In the genomic region with DNA sequence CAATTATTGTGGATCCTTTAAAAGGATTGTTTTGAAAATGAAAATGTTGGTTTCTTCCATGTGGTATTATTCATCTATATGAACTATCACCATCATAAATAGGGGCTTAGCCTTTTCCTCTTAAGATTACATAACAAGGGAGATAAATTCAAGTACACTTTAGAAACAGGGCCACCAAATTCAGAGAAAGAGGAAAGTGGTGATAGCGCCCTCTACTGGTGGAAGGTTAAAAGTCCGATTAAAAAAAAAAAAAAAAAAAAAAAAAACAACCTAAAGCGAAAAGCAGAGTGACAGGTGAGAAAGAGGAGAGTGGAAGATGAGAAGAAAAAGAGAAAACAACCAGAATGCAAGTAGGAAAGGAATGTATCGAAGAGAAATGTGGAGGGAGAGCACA, we compare ENCODE assay signal across 8 mouse cellular contexts.
DNase-seq lines count a peak whose midpoint lies in the region; ATAC-seq and TF ChIP-seq lines count a peak whose summit lies in the region.

No protein-coding gene starts in this region.

- WGBS in forebrain, postnatal 0 days: 4% methylated on average over 4 of the region's 4 CpGs
- 3% methylated on average over 4 of the region's 4 CpGs for WGBS in forebrain, embryonic 15.5 days
- 3% methylated on average over 4 of the region's 4 CpGs for WGBS in midbrain, postnatal 0 days
- 16% methylated on average over 4 of the region's 4 CpGs for WGBS in midbrain, embryonic 11.5 days

- H3K27me3 ChIP-seq in forebrain, postnatal 0 days (ENCODE audit: insufficient read depth, low read length): no peaks in the 10 kb centered on the region
- H3K27me3 ChIP-seq in forebrain, embryonic 15.5 days: no peaks in the 10 kb centered on the region
- no peaks in the 10 kb centered on the region for H3K27me3 ChIP-seq in midbrain, postnatal 0 days (ENCODE audit: insufficient read depth, low read length)
- H3K27me3 ChIP-seq in midbrain, embryonic 11.5 days (ENCODE audit: control insufficient read depth, insufficient read depth, low read length): no peaks in the 10 kb centered on the region

- H3K9ac ChIP-seq in forebrain, postnatal 0 days: no peak overlapping the region
- H3K9ac ChIP-seq in forebrain, embryonic 15.5 days (replicated peaks): no peak overlapping the region
- no peak overlapping the region for H3K9ac ChIP-seq in midbrain, postnatal 0 days (replicated peaks; ENCODE audit: low read length, poor library complexity, severe bottlenecking)
- no peak overlapping the region for H3K9ac ChIP-seq in midbrain, embryonic 11.5 days (ENCODE audit: low read length)

- H3K36me3 ChIP-seq in forebrain, postnatal 0 days (ENCODE audit: insufficient read depth): no peaks in the 10 kb centered on the region
- no peaks in the 10 kb centered on the region for H3K36me3 ChIP-seq in forebrain, embryonic 15.5 days
- no peaks in the 10 kb centered on the region for H3K36me3 ChIP-seq in midbrain, postnatal 0 days (ENCODE audit: insufficient read depth, low read length)
- H3K36me3 ChIP-seq in midbrain, embryonic 11.5 days (ENCODE audit: control insufficient read depth, insufficient read depth, low read length): no peaks in the 10 kb centered on the region

- peak; percentile 78 for TF ChIP-seq CTCF in forebrain, postnatal 0 days (IDR thresholded peaks at IDR 0.05; ENCODE audit: low read depth)
- TF ChIP-seq CTCF in midbrain, postnatal 0 days (IDR thresholded peaks at IDR 0.05): peak; percentile 81

- ATAC-seq in forebrain, postnatal 0 days: no peak
- ATAC-seq in forebrain, embryonic 15.5 days (replicated peaks): no peak
- ATAC-seq in midbrain, postnatal 0 days (ENCODE audit: low FRiP score): no peak
- ATAC-seq in midbrain, embryonic 11.5 days (ENCODE audit: low FRiP score): no peak
- peak; percentile 33; the same call in 1 of the 2 replicates for ATAC-seq in megakaryocyte, adult 5-6 weeks (ENCODE audit: poor library complexity, severe bottlenecking)
- ATAC-seq in monocyte, adult 5-6 weeks (replicated peaks; ENCODE audit: insufficient number of reproducible peaks, low FRiP score, low TSS enrichment, poor library complexity, severe bottlenecking): no peak

- H3K9me3 ChIP-seq in forebrain, postnatal 0 days (ENCODE audit: low read length): no peaks in the 10 kb centered on the region
- H3K9me3 ChIP-seq in forebrain, embryonic 15.5 days: no peaks in the 10 kb centered on the region
- no peaks in the 10 kb centered on the region for H3K9me3 ChIP-seq in midbrain, postnatal 0 days (ENCODE audit: low read length)
- H3K9me3 ChIP-seq in midbrain, embryonic 11.5 days (ENCODE audit: control insufficient read depth, low read length): no peaks in the 10 kb centered on the region

- H3K4me2 ChIP-seq in forebrain, postnatal 0 days (ENCODE audit: low read depth): no peak overlapping the region
- H3K4me2 ChIP-seq in forebrain, embryonic 15.5 days (replicated peaks): no peak overlapping the region
- H3K4me2 ChIP-seq in midbrain, postnatal 0 days (ENCODE audit: low read depth, low read length, poor library complexity, severe bottlenecking): no peak overlapping the region
- H3K4me2 ChIP-seq in midbrain, embryonic 11.5 days: no peak overlapping the region

- H3K4me1 ChIP-seq in forebrain, postnatal 0 days (ENCODE audit: insufficient read depth): 0 out of 2 replicates have a peak, but pooled peaks cover 4% of the 10 kb centered on the region
- H3K4me1 ChIP-seq in forebrain, embryonic 15.5 days: peaks cover 12% of the 10 kb centered on the region
- peaks cover 3% of the 10 kb centered on the region; the same call in 1 of the 2 replicates for H3K4me1 ChIP-seq in midbrain, postnatal 0 days (ENCODE audit: insufficient read depth, low read length)
- peaks cover 5% of the 10 kb centered on the region for H3K4me1 ChIP-seq in midbrain, embryonic 11.5 days (ENCODE audit: control insufficient read depth, insufficient read depth, low read length)

- no peak overlapping the region for H3K27ac ChIP-seq in forebrain, postnatal 0 days (ENCODE audit: low read depth, low read length)
- H3K27ac ChIP-seq in forebrain, embryonic 15.5 days (replicated peaks): no peak overlapping the region
- no peak overlapping the region for H3K27ac ChIP-seq in midbrain, postnatal 0 days (ENCODE audit: low read depth, low read length)
- no peak overlapping the region for H3K27ac ChIP-seq in midbrain, embryonic 11.5 days (ENCODE audit: low read depth, low read length)

- H3K4me3 ChIP-seq in forebrain, postnatal 0 days (ENCODE audit: low read depth, low read length): no peak overlapping the region
- no peak overlapping the region for H3K4me3 ChIP-seq in forebrain, embryonic 15.5 days
- no peak overlapping the region for H3K4me3 ChIP-seq in midbrain, postnatal 0 days (ENCODE audit: low read depth, low read length)
- H3K4me3 ChIP-seq in midbrain, embryonic 11.5 days (ENCODE audit: low read depth, low read length): no peak overlapping the region

- DNase-seq in forebrain, postnatal 0 days: peak; percentile 76
- DNase-seq in midbrain, postnatal 0 days (ENCODE audit: low spot score): peak; percentile 62
- no peak for DNase-seq in midbrain, embryonic 11.5 days (ENCODE audit: low spot score, missing footprints)
- DNase-seq in cerebellum, adult 11-12 months: peak; percentile 27
- DNase-seq in right cerebral cortex, postnatal 10 days (ENCODE audit: low spot score in 2 of 2): no peak

Comparison
In these comparisons a context has a peak if more than half of its experiments do, and no peak if none do; other contexts are left out.
1. DNase-seq: peak in forebrain, postnatal 0 days (single experiment), midbrain, postnatal 0 days (single experiment) and cerebellum, adult 11-12 months (single experiment); none in midbrain, embryonic 11.5 days (single experiment) and right cerebral cortex, postnatal 10 days (0 of 2).